Mouse (Mus musculus): Measurements from ENCODE around the gene Strc. TPM values are rescaled to one million over a fixed set of nuclear protein-coding genes. Genes with fewer than 3 reads are reported as not detected.
"Not testable (repeated sequence)": the region's sequence is repeated elsewhere in the genome, so short reads cannot be mapped to it uniquely, and the experiment has no call there.

Gene Strc
- total RNA-seq (2021), result 1 to 10 TPM in 1 of 2 experiments, under 1 TPM in 1; 0.63 to 1.5 TPM

- not testable (repeated sequence) for DNase-seq
Measured at GRCm38 (mm10) chr2:121386961-121387575, at the start of gene Strc. TSS of gene Strc (minus strand) at chr2:121387168.

GRCm38 (mm10) chr2:121434854-121435253, 47.9 kb upstream of the Strc start:
- no peak for DNase-seq

- no peak for DNase-seq
Measured at GRCm38 (mm10) chr2:121425890-121426289, 38.9 kb upstream of the Strc start.

GRCm38 (mm10) chr2:121423166-121423565, 36.2 kb upstream of the Strc start:
- DNase-seq, result no peak

- DNase-seq, result no peak
Measured at GRCm38 (mm10) chr2:121418476-121418875, 31.5 kb upstream of the Strc start.

- no peak for DNase-seq
Measured at GRCm38 (mm10) chr2:121416356-121416755, 29.4 kb upstream of the Strc start.

GRCm38 (mm10) chr2:121415591-121415990, 28.6 kb upstream of the Strc start:
- DNase-seq, result no peak

- DNase-seq, result no peak
Measured at GRCm38 (mm10) chr2:121415103-121415502, 28.1 kb upstream of the Strc start.

GRCm38 (mm10) chr2:121414139-121414685, 27.2 kb upstream of the Strc start:
- peak in 1 of 2 experiments; percentile 15 for DNase-seq

- peak; percentile 98 for DNase-seq
Measured at GRCm38 (mm10) chr2:121413387-121414042, 26.5 kb upstream of the Strc start, which contains the start of the genes Pdia3 and Catsper2. TSS of gene Pdia3 (plus strand) at chr2:121413775. TSS of gene Catsper2 (minus strand) at chr2:121413792.

GRCm38 (mm10) chr2:121412843-121413386, 25.9 kb upstream of the Strc start:
- peak in 1 of 2 experiments; percentile 8 for DNase-seq

- DNase-seq, result no peak
Measured at GRCm38 (mm10) chr2:121408160-121408559, 21.2 kb upstream of the Strc start.

- no peak for DNase-seq
Measured at GRCm38 (mm10) chr2:121403296-121403695, 16.3 kb upstream of the Strc start.

- DNase-seq, result peak; percentile 76 to 83
Measured at GRCm38 (mm10) chr2:121396624-121397023, 9.7 kb upstream of the Strc start.

GRCm38 (mm10) chr2:121374766-121375165, 12.2 kb downstream of the Strc start:
- DNase-seq, result no peak

- no peak for DNase-seq
Measured at GRCm38 (mm10) chr2:121372266-121372665, 14.7 kb downstream of the Strc start.

- DNase-seq, result no peak
Measured at GRCm38 (mm10) chr2:121370921-121371320, 16.0 kb downstream of the Strc start.

GRCm38 (mm10) chr2:121368831-121369230, 18.1 kb downstream of the Strc start:
- DNase-seq, result no peak

GRCm38 (mm10) chr2:121363656-121364055, 23.3 kb downstream of the Strc start:
- DNase-seq, result no peak

- DNase-seq, result no peak
Measured at GRCm38 (mm10) chr2:121359461-121359860, 27.5 kb downstream of the Strc start.

- peak; percentile 83 to 84 for DNase-seq
Measured at GRCm38 (mm10) chr2:121358381-121358780, 28.6 kb downstream of the Strc start.

GRCm38 (mm10) chr2:121357961-121358360, 29.0 kb downstream of the Strc start:
- no peak for DNase-seq

- no peak for DNase-seq
Measured at GRCm38 (mm10) chr2:121357494-121357893, 29.5 kb downstream of the Strc start, which contains the start of gene Ckmt1. TSS of gene Ckmt1 (plus strand) at chr2:121357714.

All from layer of hippocampus, postnatal 36 days (tissue).